Mouse (Mus musculus) yolk sac, embryonic 10.5 days (tissue): ENCODE measurements around the gene Zfp738.
"Not testable (repeated sequence)": the region's sequence is repeated elsewhere in the genome, so short reads cannot be mapped to it uniquely, and the experiment has no call there.

Experiments used
- DNase-seq: peaks from one replicate; pipeline ENCODE4 v3.0.0-alpha.2; 2017; ENCODE audit warnings: low spot score

The Zfp738 gene

GRCm38 (mm10) chr13:67686971-67687370 is at the start of gene Zfp738:
Gene Zfp738 (minus strand): TSS chr13:67687071.
- no peak for DNase-seq

GRCm38 (mm10) chr13:67734391-67734790 is 47.5 kb upstream of the Zfp738 start:
- not testable (repeated sequence) for DNase-seq

GRCm38 (mm10) chr13:67729441-67729840 is 42.6 kb upstream of the Zfp738 start:
- DNase-seq: not testable (repeated sequence)

- DNase-seq: peak; percentile 56
These were observed 41.9 kb upstream of the Zfp738 start, which contains the start of gene Zfp65 for GRCm38 (mm10) chr13:67728641-67729318. Gene Zfp65 (minus strand): TSS chr13:67729173.

GRCm38 (mm10) chr13:67728106-67728505 is 41.2 kb upstream of the Zfp738 start:
- no peak for DNase-seq

- not testable (repeated sequence) for DNase-seq
These were observed 38.5 kb upstream of the Zfp738 start for GRCm38 (mm10) chr13:67725331-67725730.

- DNase-seq: peak; percentile 88
These were observed 37.1 kb upstream of the Zfp738 start for GRCm38 (mm10) chr13:67723848-67724479.

GRCm38 (mm10) chr13:67683841-67684240 is 3.0 kb downstream of the Zfp738 start:
- DNase-seq: not testable (repeated sequence)

GRCm38 (mm10) chr13:67682959-67683735 is 3.7 kb downstream of the Zfp738 start:
- DNase-seq: peak; percentile 88

- DNase-seq: no peak
These were observed 12.0 kb downstream of the Zfp738 start for GRCm38 (mm10) chr13:67674902-67675301.

- no peak for DNase-seq
These were observed 34.4 kb downstream of the Zfp738 start for GRCm38 (mm10) chr13:67652496-67652895.

GRCm38 (mm10) chr13:67637294-67638007 is 49.4 kb downstream of the Zfp738 start, which contains the start of the genes Gm49345 and Zfp729a:
Gene Gm49345 (minus strand): TSS chr13:67637769.
Gene Zfp729a (minus strand): TSS chr13:67637791.
- peak; percentile 84 for DNase-seq

- DNase-seq: no peak
These were observed 76.8 kb downstream of the Zfp738 start for GRCm38 (mm10) chr13:67610108-67610507.

GRCm38 (mm10) chr13:67609066-67609876 is 77.6 kb downstream of the Zfp738 start, which contains the start of gene Zfp729b:
Gene Zfp729b (minus strand): TSS chr13:67609707.
- DNase-seq: peak; percentile 92
